Mouse (Mus musculus) thymus, adult 2 months (tissue): ENCODE results near the gene Acvrl1. TPM values are rescaled to one million over a fixed set of nuclear protein-coding genes. Genes with fewer than 3 reads are reported as not detected.

Experiments
- DNase-seq: peaks from one replicate; pipeline ENCODE4 v3.0.0; 2021
- H3K27ac ChIP-seq: fragments of 200-500 bp; 2 replicates; pipeline ENCODE4 v1.5.1; 2012; ENCODE audit warnings: low read length, control low read depth; ENCODE audit not compliant: control insufficient read depth, insufficient read depth
- H3K27me3 ChIP-seq: fragments of 200-500 bp; 2 replicates; pipeline ENCODE4 v1.6.1; 2012; ENCODE audit warnings: mild to moderate bottlenecking, low read length, moderate library complexity, mixed read lengths; ENCODE audit not compliant: control insufficient read depth, insufficient read depth
- H3K36me3 ChIP-seq: fragments of 200-500 bp; 2 replicates; pipeline ENCODE4 v1.6.1; 2012; ENCODE audit warnings: mild to moderate bottlenecking, low read length, moderate library complexity; ENCODE audit not compliant: control insufficient read depth, insufficient read depth
- H3K4me1 ChIP-seq: fragments of 200-500 bp; replicated peaks from 2 replicates; pipeline ENCODE4 v1.6.1; 2012; ENCODE audit warnings: low read length; ENCODE audit not compliant: control insufficient read depth, insufficient read depth
- H3K4me3 ChIP-seq: fragments of 200-500 bp; 2 replicates; pipeline ENCODE4 v1.5.1; 2012; ENCODE audit warnings: mild to moderate bottlenecking, low read length, control low read depth, moderate library complexity; ENCODE audit not compliant: control insufficient read depth, insufficient read depth
- CTCF ChIP-seq: fragments of 200-500 bp; IDR thresholded peaks from 2 replicates; pipeline ENCODE4 v1.5.1; 2012; ENCODE audit warnings: mild to moderate bottlenecking, control low read depth, low read length, moderate library complexity, borderline replicate concordance; ENCODE audit not compliant: control insufficient read depth, poor library complexity, insufficient read depth; ENCODE audit errors: extremely low read depth
- POLR2A ChIP-seq: fragments of 200-500 bp; IDR thresholded peaks from 2 replicates; pipeline ENCODE4 v1.6.1; 2012; ENCODE audit warnings: mild to moderate bottlenecking, low read length, control low read depth, moderate library complexity; ENCODE audit not compliant: control insufficient read depth, poor library complexity, insufficient read depth; ENCODE audit errors: extremely low read depth
- WGBS: fragments of 180-500 bp; shearing (Covaris S2); methylation state at CpG from one replicate; pipeline ENCODE4 v1.1.7; 2018; 5-methylcytosine and 5-hydroxymethylcytosine counted together
- polyA plus RNA-seq: library from polyadenylated mRNA; depleted of rRNA; stranded (reverse); fragments of >200 nt; gene quantifications from 2 replicates; pipeline ENCODE4 v1.2.3, GENCODE M21; 2012

Acvrl1 gene
- polyA plus RNA-seq, 1 experiment = 34.2 TPM

DNA sequence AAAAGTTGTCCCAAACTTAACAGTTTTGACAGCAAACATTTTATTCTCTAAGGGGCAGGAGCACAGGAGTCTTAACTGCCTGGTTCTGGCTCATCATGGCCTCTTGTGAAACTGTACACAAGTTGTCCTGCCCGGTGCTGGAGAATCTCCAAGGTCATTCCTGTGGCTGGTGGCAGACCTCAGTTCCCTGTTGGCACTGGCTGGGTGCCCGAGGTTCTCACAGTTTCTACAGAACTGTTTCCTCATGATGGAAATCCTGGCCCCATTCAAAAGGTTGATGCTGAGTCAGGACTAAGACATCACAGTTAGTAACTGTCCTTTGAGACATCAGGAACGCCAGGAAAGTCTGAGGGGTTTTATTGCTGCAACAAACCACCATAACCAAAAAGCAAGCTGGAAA, 41.4 kb upstream of the Acvrl1 start:
- Histone ChIP-seq H3K4me3 (no peak overlapping the region), H3K27ac (no peak overlapping the region), H3K36me3 (no peaks in the 10 kb centered on the region), H3K27me3 (no peaks in the 10 kb centered on the region), H3K4me1 (no peaks in the 10 kb centered on the region)
- TF ChIP-seq POLR2A = no peak
- TF ChIP-seq CTCF = no peak
- 35% methylated on average over 3 of the region's 3 CpGs for WGBS
- no peak for DNase-seq

DNA sequence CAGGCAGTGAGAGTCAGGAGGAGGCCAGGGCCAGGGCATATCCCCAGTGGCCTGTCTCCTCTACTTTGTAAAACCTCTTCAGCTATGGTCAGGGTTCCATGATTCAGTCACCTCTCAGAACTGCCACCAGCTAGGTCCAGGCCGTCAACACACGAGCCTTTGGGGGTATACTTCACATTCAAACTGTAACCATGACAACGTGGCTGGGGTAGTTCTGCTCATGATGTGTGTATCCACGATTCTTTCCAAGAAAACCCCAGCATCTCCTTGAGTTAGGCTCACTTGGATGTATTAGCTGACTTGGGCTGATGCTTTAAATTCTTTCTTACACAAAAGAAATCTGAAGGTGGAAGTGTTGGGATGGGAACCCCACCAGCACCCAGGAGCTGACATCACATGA, 40.0 kb upstream of the Acvrl1 start:
- TF ChIP-seq CTCF (no peak), POLR2A (no peak)
- Histone ChIP-seq H3K4me1 (no peaks in the 10 kb centered on the region), H3K27me3 (no peaks in the 10 kb centered on the region), H3K36me3 (no peaks in the 10 kb centered on the region), H3K27ac (no peak overlapping the region), H3K4me3 (no peak overlapping the region)
- 90% methylated on average over 4 of the region's 4 CpGs for WGBS
- no peak for DNase-seq

DNA sequence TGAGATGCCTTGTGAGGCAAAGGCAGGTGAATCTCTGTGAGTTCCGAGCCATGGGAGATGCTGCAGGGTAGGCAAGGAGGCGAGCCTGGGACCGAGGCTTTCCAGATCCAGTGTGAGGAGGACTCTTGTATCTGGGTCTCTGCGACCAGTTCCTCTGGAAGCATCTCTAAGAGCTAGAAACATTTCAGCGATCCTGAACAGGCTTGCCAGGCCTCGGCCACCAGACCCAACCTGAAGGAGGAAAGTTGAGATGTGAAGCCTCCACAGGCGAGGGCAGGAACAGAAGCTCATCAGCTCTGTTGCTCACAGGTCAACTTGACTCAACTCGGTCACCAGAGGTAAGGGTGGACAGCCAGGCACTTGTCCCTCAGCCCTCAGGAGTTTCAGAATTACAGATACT, 36.8 kb upstream of the Acvrl1 start:
- H3K4me1 ChIP-seq = no peaks in the 10 kb centered on the region
- H3K27ac ChIP-seq = no peak overlapping the region
- no peak overlapping the region for H3K4me3 ChIP-seq
- no peaks in the 10 kb centered on the region for H3K36me3 ChIP-seq
- DNase-seq = no peak
- 95% methylated on average over 8 of the region's 8 CpGs for WGBS
- no peak for TF ChIP-seq CTCF
- TF ChIP-seq POLR2A = no peak
- no peaks in the 10 kb centered on the region for H3K27me3 ChIP-seq

DNA sequence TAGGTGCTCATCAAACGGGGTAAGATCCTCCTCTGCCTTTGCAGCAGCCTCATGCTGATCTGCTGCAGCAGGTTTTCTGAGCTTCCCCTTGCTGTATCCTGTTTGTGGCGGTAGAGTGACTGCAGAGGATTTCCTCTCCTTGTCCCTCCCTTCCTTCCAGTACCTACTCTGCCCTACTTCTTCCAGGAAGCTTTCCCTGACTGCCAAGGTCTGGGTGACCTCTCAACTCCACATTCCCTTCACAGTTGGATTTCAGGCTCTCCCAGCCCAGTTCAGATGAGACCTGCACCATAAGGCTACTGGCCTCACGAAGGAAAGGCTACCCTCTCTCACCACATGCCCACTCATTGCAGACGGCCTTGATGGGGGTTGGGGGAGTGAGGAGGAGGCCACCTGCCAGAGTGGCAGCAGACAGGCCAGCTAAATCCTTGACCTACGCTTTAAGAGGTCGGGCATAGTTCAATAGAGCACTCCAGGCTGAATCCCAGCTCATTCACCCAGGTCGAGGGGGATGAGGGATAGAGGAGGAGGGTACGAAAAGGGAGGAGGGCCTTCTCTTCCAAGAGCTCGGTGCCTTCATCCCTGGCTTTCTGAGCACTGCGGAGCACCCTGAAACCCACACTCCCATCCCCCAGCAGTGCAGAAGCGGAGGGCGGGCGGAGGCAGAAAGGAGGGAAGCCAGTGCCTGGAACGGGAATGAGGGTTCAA, 36.0 kb upstream of the Acvrl1 start:
- Histone ChIP-seq H3K27me3 (no peaks in the 10 kb centered on the region), H3K27ac (no peak overlapping the region), H3K36me3 (no peaks in the 10 kb centered on the region), H3K4me1 (no peaks in the 10 kb centered on the region), H3K4me3 (no peak overlapping the region)
- DNase-seq = no peak
- WGBS = 75% methylated on average over 14 of the region's 14 CpGs
- TF ChIP-seq POLR2A (no peak), CTCF (no peak)

DNA sequence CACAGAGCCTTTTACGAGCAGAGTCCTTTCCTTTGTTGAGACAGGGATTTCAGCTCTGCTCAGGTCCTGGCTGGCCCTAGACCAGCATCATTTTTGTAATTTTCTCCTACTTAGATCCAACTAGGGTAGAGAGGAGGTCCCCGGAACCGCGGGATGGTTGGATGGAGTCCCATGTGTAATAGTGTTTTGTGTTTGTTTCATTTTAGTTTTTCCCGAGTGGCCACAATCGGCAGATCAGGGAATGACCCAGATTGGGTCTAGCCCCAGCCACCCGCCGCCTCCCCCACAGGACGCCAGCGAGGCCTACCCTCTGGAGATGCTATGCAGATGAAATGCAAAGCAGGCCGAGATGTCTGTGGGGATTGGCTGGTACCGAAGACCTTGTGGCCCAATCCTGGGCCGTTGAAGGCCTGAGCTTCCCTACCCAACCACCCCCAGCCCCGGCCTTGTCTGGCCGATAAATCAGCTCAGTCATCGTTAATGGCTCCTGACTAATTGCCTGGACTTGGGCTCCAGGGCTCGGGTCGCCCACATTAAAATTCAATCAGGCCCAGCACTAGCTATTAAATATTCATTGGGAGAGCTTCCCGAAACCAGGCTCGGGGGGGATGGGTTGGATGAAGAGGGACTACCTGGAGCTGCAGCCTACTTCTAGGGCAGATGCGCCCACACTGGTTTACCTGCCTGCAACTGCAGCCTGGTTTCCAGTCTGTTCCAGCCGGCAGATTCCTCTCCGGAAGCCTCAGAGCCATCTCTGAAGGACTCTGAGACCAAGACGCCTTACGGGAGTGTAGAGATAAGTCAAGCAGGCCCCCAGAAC, 35.3 kb upstream of the Acvrl1 start:
- no peak for DNase-seq
- no peaks in the 10 kb centered on the region for H3K36me3 ChIP-seq
- no peak overlapping the region for H3K4me3 ChIP-seq
- WGBS = 90% methylated on average over 25 of the region's 25 CpGs
- no peak overlapping the region for H3K27ac ChIP-seq
- no peaks in the 10 kb centered on the region; the same call in 1 of the 2 replicates for H3K27me3 ChIP-seq
- no peaks in the 10 kb centered on the region for H3K4me1 ChIP-seq
- TF ChIP-seq CTCF (no peak), POLR2A (no peak)

DNA sequence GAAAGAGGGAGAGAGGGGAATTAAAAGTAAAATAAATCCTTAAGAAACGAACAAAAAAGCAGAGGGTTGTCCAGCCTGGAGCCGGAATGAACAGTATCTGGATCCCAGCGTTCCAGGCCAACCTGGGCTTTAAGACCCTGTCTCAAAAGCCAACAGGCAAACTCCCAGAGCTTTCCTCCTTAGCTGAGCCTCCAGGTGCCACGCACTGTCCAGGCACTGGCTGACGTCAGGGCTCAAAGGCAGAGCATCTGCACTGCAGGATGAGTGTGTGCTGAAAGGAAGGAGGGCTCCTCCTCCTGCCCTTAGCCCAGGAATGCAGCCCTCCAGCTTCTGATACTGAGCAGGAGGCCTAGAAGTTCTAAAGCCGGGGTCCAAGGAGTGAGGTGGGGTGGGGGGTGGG, 34.3 kb upstream of the Acvrl1 start:
- no peaks in the 10 kb centered on the region for H3K36me3 ChIP-seq
- H3K27ac ChIP-seq = no peak overlapping the region
- no peak overlapping the region for H3K4me3 ChIP-seq
- WGBS = 93% methylated on average over 6 of the region's 6 CpGs
- no peaks in the 10 kb centered on the region for H3K4me1 ChIP-seq
- DNase-seq = no peak
- TF ChIP-seq CTCF (no peak), POLR2A (no peak)
- peaks cover 2% of the 10 kb centered on the region; the same call in 1 of the 2 replicates for H3K27me3 ChIP-seq
